Mouse (Mus musculus): ENCODE data around the gene B3gnt7. TPM values are rescaled to one million over a fixed set of nuclear protein-coding genes. Genes with fewer than 3 reads are reported as not detected.

B3gnt7 gene
- polyA plus RNA-seq, 1 experiment from 2014 or later, result 9.3 TPM

DNA sequence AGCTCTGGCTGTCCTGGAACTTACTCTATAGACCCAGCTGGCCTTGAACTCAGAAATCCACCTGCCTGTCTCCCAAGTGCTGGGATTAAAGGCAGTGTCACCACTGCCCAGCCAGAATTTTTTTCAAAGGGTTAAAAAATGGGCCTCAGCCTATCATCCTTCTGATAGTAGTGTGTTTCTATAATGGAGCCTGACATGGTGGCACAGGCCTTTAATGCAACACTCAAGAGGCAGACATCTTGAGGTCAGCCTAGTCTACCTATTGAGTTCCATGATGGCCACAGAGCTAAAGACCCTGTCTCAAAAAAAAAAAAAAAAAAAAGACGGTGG, 45.0 kb downstream of the B3gnt7 start:
- Histone ChIP-seq H3K27ac (replicated peaks) (no peak overlapping the region), H3K36me3 (ENCODE audit: control insufficient read depth, insufficient read depth, low read length) (peaks cover 27% of the 10 kb centered on the region; the same call in 1 of the 2 replicates), H3K27me3 (ENCODE audit: control insufficient read depth, insufficient read depth, low read length) (no peaks in the 10 kb centered on the region), H3K4me1 (replicated peaks; ENCODE audit: control insufficient read depth, insufficient read depth) (no peaks in the 10 kb centered on the region), H3K4me2 (replicated peaks; ENCODE audit: low read depth) (no peak overlapping the region), H3K9me3 (ENCODE audit: control insufficient read depth, low read length) (no peaks in the 10 kb centered on the region), H3K4me3 (ENCODE audit: low read depth, low read length) (no peak overlapping the region), H3K9ac (ENCODE audit: low read length) (no peak overlapping the region)
- TF ChIP-seq EP300 (optimal IDR thresholded peaks at IDR 0.05), result no peak
- no peak for TF ChIP-seq CTCF (IDR thresholded peaks at IDR 0.05; ENCODE audit: low read depth)
- no peak for ATAC-seq (ENCODE audit: low FRiP score, low TSS enrichment)
- no peak for DNase-seq (ENCODE audit: low spot score)
- WGBS, result 58% methylated on average over 1 of the region's 1 CpGs

DNA sequence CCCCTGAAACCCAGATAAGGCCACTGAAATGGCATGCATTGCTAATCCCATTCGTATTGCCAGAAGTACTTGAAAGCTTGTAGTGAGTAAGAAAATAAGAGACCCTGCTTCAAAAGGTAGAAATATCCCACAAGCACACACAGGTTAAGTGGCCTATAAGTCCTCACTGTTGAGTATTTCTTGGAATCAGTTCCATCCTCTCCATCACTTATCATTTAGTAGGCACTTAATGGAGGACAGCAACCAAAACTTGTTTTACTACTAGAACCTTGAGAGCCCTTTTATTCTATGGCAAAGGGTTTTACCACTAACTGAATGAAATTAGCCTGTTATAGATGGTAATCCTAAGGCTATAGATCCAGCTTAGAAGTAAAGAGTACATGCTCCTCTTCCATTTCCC, 45.5 kb downstream of the B3gnt7 start:
- Histone ChIP-seq H3K27me3 (ENCODE audit: control insufficient read depth, insufficient read depth, low read length) (no peaks in the 10 kb centered on the region), H3K9me3 (ENCODE audit: control insufficient read depth, low read length) (no peaks in the 10 kb centered on the region), H3K4me2 (replicated peaks; ENCODE audit: low read depth) (no peak overlapping the region), H3K4me3 (ENCODE audit: low read depth, low read length) (no peak overlapping the region), H3K36me3 (ENCODE audit: control insufficient read depth, insufficient read depth, low read length) (peaks cover 27% of the 10 kb centered on the region; the same call in 1 of the 2 replicates), H3K4me1 (replicated peaks; ENCODE audit: control insufficient read depth, insufficient read depth) (no peaks in the 10 kb centered on the region), H3K9ac (ENCODE audit: low read length) (no peak overlapping the region), H3K27ac (replicated peaks) (no peak overlapping the region)
- ATAC-seq (ENCODE audit: low FRiP score, low TSS enrichment) (no peak), DNase-seq (ENCODE audit: low spot score) (no peak)
- TF ChIP-seq CTCF (IDR thresholded peaks at IDR 0.05; ENCODE audit: low read depth), result no peak
- TF ChIP-seq EP300 (optimal IDR thresholded peaks at IDR 0.05), result no peak
- 67% methylated on average over 1 of the region's 1 CpGs for WGBS

DNA sequence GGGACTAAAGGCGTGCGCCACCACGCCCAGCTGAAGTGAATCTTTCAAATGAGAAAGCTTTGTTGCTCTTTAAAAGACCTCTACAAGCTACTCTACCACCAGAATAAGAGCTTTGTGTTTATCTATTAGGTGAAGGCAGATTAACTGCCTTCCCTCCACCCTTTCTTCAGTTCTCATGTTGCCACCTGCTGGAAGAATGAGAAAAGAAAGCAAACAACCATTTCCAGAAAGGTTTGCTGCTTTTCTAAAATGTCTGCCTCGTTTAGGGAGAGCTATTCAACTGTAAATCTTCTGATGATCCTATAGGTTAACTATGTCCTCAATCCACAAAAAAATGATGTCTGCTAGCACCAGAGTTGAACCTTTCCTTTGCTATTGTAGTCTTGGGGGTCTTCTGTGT, 46.2 kb downstream of the B3gnt7 start:
- no peak overlapping the region for H3K9ac ChIP-seq (ENCODE audit: low read length)
- WGBS, result 70% methylated on average over 4 of the region's 4 CpGs
- H3K36me3 ChIP-seq (ENCODE audit: control insufficient read depth, insufficient read depth, low read length), result peaks cover 31% of the 10 kb centered on the region; the same call in 1 of the 2 replicates
- no peak overlapping the region for H3K4me2 ChIP-seq (replicated peaks; ENCODE audit: low read depth)
- no peak overlapping the region for H3K27ac ChIP-seq (replicated peaks)
- H3K27me3 ChIP-seq (ENCODE audit: control insufficient read depth, insufficient read depth, low read length), result no peaks in the 10 kb centered on the region
- no peaks in the 10 kb centered on the region for H3K4me1 ChIP-seq (replicated peaks; ENCODE audit: control insufficient read depth, insufficient read depth)
- TF ChIP-seq CTCF (IDR thresholded peaks at IDR 0.05; ENCODE audit: low read depth) (peak; percentile 56), EP300 (optimal IDR thresholded peaks at IDR 0.05) (no peak)
- no peak for DNase-seq (ENCODE audit: low spot score)
- no peak for ATAC-seq (ENCODE audit: low FRiP score, low TSS enrichment)
- H3K9me3 ChIP-seq (ENCODE audit: control insufficient read depth, low read length), result no peaks in the 10 kb centered on the region
- H3K4me3 ChIP-seq (ENCODE audit: low read depth, low read length), result no peak overlapping the region

DNA sequence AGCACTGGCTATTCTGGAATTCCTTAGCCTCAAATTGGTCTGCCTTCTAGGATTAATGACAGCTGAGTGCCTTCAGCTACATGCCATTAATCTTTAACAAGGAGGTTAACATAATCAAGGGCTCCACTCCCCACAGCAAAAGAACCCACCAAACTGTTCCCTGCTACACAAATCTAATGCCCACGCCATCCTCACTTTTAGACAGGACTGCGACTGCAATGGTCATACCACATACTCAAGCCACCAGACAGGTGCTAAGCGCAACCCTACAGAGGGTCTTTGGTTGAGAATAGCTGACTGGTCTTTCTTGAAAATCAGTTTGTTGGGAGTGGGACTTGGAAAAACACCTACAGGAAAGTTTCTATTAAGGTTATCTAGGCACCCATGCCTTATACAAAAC, 46.6 kb downstream of the B3gnt7 start:
- TF ChIP-seq EP300 (optimal IDR thresholded peaks at IDR 0.05) (no peak), CTCF (IDR thresholded peaks at IDR 0.05; ENCODE audit: low read depth) (no peak)
- Histone ChIP-seq H3K4me2 (replicated peaks; ENCODE audit: low read depth) (no peak overlapping the region), H3K9me3 (ENCODE audit: control insufficient read depth, low read length) (no peaks in the 10 kb centered on the region), H3K27me3 (ENCODE audit: control insufficient read depth, insufficient read depth, low read length) (no peaks in the 10 kb centered on the region), H3K4me1 (replicated peaks; ENCODE audit: control insufficient read depth, insufficient read depth) (no peaks in the 10 kb centered on the region), H3K4me3 (ENCODE audit: low read depth, low read length) (no peak overlapping the region), H3K27ac (replicated peaks) (no peak overlapping the region), H3K9ac (ENCODE audit: low read length) (no peak overlapping the region), H3K36me3 (ENCODE audit: control insufficient read depth, insufficient read depth, low read length) (peaks cover 32% of the 10 kb centered on the region; the same call in 1 of the 2 replicates)
- WGBS, result 89% methylated on average over 3 of the region's 3 CpGs
- ATAC-seq (ENCODE audit: low FRiP score, low TSS enrichment), result no peak
- no peak for DNase-seq (ENCODE audit: low spot score)

DNA sequence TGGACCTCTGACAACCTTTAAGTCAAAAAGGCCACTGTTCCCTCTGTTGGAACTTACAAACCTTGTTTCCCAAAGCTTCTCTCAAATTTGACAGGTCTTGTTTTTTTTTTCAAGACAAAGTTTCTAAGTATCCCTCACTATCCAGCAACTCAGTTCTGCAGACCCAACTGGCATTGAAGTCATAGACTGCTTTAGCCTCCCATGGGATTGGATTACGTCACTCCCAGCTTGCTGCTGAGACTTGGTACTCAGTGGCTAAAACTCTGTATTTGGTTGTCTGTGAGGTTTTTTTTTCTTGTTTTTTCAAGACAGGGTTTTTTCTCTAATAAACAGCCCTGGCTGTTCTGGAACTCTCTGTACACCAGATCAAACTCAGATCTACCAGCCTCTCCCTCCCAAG, 47.1 kb downstream of the B3gnt7 start:
- Histone ChIP-seq H3K4me3 (ENCODE audit: low read depth, low read length) (no peak overlapping the region), H3K9ac (ENCODE audit: low read length) (no peak overlapping the region), H3K4me2 (replicated peaks; ENCODE audit: low read depth) (no peak overlapping the region), H3K27me3 (ENCODE audit: control insufficient read depth, insufficient read depth, low read length) (no peaks in the 10 kb centered on the region), H3K9me3 (ENCODE audit: control insufficient read depth, low read length) (no peaks in the 10 kb centered on the region), H3K36me3 (ENCODE audit: control insufficient read depth, insufficient read depth, low read length) (peaks cover 34% of the 10 kb centered on the region; the same call in 1 of the 2 replicates), H3K27ac (replicated peaks) (no peak overlapping the region), H3K4me1 (replicated peaks; ENCODE audit: control insufficient read depth, insufficient read depth) (no peaks in the 10 kb centered on the region)
- ATAC-seq (ENCODE audit: low FRiP score, low TSS enrichment) (no peak), DNase-seq (ENCODE audit: low spot score) (no peak)
- TF ChIP-seq CTCF (IDR thresholded peaks at IDR 0.05; ENCODE audit: low read depth) (no peak), EP300 (optimal IDR thresholded peaks at IDR 0.05) (no peak)
- WGBS, result 95% methylated on average over 1 of the region's 1 CpGs

DNA sequence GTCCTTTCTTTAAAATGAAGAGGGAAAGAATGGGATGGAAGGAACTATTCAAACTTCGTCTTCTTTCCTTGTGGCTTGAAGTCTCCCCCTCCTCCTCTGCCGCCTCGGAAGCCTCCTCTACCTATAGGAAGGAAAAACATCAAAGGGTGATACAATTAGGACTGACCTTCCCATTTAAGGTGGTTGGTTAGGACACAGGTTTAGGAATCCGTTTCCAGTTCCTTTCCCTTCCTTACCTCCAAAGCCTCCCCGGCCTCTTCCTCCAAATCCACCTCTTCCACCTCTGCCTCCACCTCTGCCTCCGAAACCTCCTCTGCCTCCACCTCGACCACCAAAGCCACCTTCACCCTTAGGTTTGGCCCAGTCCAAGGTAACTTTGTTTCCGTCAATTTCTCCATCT, 47.9 kb downstream of the B3gnt7 start:
- no peak for TF ChIP-seq CTCF (IDR thresholded peaks at IDR 0.05; ENCODE audit: low read depth)
- TF ChIP-seq EP300 (optimal IDR thresholded peaks at IDR 0.05), result no peak
- Histone ChIP-seq H3K4me3 (ENCODE audit: low read depth, low read length) (no peak overlapping the region), H3K27ac (replicated peaks) (no peak overlapping the region), H3K9ac (ENCODE audit: low read length) (no peak overlapping the region), H3K4me2 (replicated peaks; ENCODE audit: low read depth) (no peak overlapping the region), H3K36me3 (ENCODE audit: control insufficient read depth, insufficient read depth, low read length) (peaks cover 41% of the 10 kb centered on the region; the same call in 1 of the 2 replicates), H3K4me1 (replicated peaks; ENCODE audit: control insufficient read depth, insufficient read depth) (no peaks in the 10 kb centered on the region), H3K27me3 (ENCODE audit: control insufficient read depth, insufficient read depth, low read length) (no peaks in the 10 kb centered on the region), H3K9me3 (ENCODE audit: control insufficient read depth, low read length) (no peaks in the 10 kb centered on the region)
- ATAC-seq (ENCODE audit: low FRiP score, low TSS enrichment), result no peak
- DNase-seq (ENCODE audit: low spot score), result no peak
- 89% methylated on average over 8 of the region's 8 CpGs for WGBS

Measured in stomach, postnatal 0 days (tissue).